Mouse (Mus musculus) forebrain, embryonic 14.5 days (tissue): ENCODE data around the gene Alcam. TPM values are rescaled to one million over a fixed set of nuclear protein-coding genes. Genes with fewer than 3 reads are reported as not detected.
A peak's percentile ranks its signal among the peaks of the same experiment; 100 is the strongest.

Source experiments
- ATAC-seq: fragments of 200-750 bp; cut with Nextera tagmentation; 2 replicates; pipeline ENCODE4 v1.8.0; 2017; ENCODE audit warnings: mild to moderate bottlenecking, moderate library complexity
- DNase-seq: peaks from one replicate; pipeline ENCODE4 v3.0.0-alpha.2; 2015; ENCODE audit warnings: low spot score
- H3K27ac ChIP-seq: fragments of 300-500 bp; sonication (generic); 2 replicates; pipeline ENCODE4 v1.5.1; 2014; ENCODE audit warnings: low read depth, mild to moderate bottlenecking, control low read depth, low read length, moderate library complexity
- H3K27me3 ChIP-seq: fragments of 300-500 bp; sonication (generic); replicated peaks from 2 replicates; pipeline ENCODE4 v1.6.1; 2014; ENCODE audit warnings: low read length, control low read depth, mixed read lengths; ENCODE audit not compliant: control insufficient read depth, insufficient read depth
- H3K36me3 ChIP-seq: fragments of 300-500 bp; sonication (generic); 2 replicates; pipeline ENCODE4 v1.6.1; 2014; ENCODE audit warnings: low read length, control low read depth; ENCODE audit not compliant: control insufficient read depth, insufficient read depth
- H3K4me1 ChIP-seq: fragments of 300-500 bp; sonication (generic); 2 replicates; pipeline ENCODE4 v1.6.1; 2014; ENCODE audit warnings: antibody characterized with exemption, low read length, control low read depth; ENCODE audit not compliant: control insufficient read depth, insufficient read depth
- H3K4me2 ChIP-seq: fragments of 300-500 bp; sonication (generic); 2 replicates; pipeline ENCODE4 v1.6.1; 2014; ENCODE audit warnings: mild to moderate bottlenecking, control low read depth, low read length
- H3K4me3 ChIP-seq: fragments of 300-500 bp; sonication (generic); 2 replicates; pipeline ENCODE4 v1.5.1; 2014; ENCODE audit warnings: low read depth, low read length, control low read depth
- H3K9ac ChIP-seq: fragments of 300-500 bp; sonication (generic); 2 replicates; pipeline ENCODE4 v1.6.1; 2014; ENCODE audit warnings: mild to moderate bottlenecking, low read length, control low read depth, moderate library complexity
- H3K9me3 ChIP-seq: fragments of 300-500 bp; sonication (generic); replicated peaks from 2 replicates; pipeline ENCODE4 v1.6.1; 2016; ENCODE audit warnings: low read length, control low read depth, mixed read lengths; ENCODE audit not compliant: control insufficient read depth
- WGBS: fragments of 180-500 bp; shearing (Covaris S2); extraction: QIAGEN DNeasy Blood & Tissue Kit; methylation state at CpG from one replicate; pipeline ENCODE4 v1.1.7; 2014; 5-methylcytosine and 5-hydroxymethylcytosine counted together
- polyA plus RNA-seq: library from polyadenylated mRNA; unstranded; fragments of >200 nt; fragmentation: Nextera tagmentation; extraction: Ambion mirVana; gene quantifications from 2 replicates; pipeline ENCODE4 v1.2.1, GENCODE M21; 2014

Alcam gene
- polyA plus RNA-seq, 1 experiment from 2014 or later: 42.9 TPM

GRCm38 (mm10) chr16:52449889-52450244 is 4.0 kb downstream of the Alcam start:
- DNase-seq (peak; percentile 68), ATAC-seq (no peak)
- Histone ChIP-seq H3K4me2 (peak overlapping the region; percentile 79), H3K9ac (peak overlapping the region; percentile 68), H3K27ac (peak overlapping the region; percentile 78), H3K4me3 (peak overlapping the region; percentile 57), H3K36me3 (no peaks in the 10 kb centered on the region), H3K4me1 (peaks cover 6% of the 10 kb centered on the region), H3K9me3 (no peaks in the 10 kb centered on the region), H3K27me3 (no peaks in the 10 kb centered on the region)
- WGBS: 0% methylated on average over 3 of the region's 3 CpGs

GRCm38 (mm10) chr16:52445984-52446383 is 7.9 kb downstream of the Alcam start:
- WGBS: 96% methylated on average over 3 of the region's 3 CpGs
- no peaks in the 10 kb centered on the region for H3K9me3 ChIP-seq
- no peak overlapping the region for H3K4me3 ChIP-seq
- H3K4me1 ChIP-seq: peaks cover 6% of the 10 kb centered on the region
- no peak for ATAC-seq
- no peaks in the 10 kb centered on the region for H3K27me3 ChIP-seq
- no peak overlapping the region for H3K4me2 ChIP-seq
- H3K9ac ChIP-seq: no peak overlapping the region
- no peak for DNase-seq
- no peak overlapping the region for H3K27ac ChIP-seq
- H3K36me3 ChIP-seq: no peaks in the 10 kb centered on the region

GRCm38 (mm10) chr16:52443635-52444505 is 10.0 kb downstream of the Alcam start:
- Histone ChIP-seq H3K27ac (no peak overlapping the region), H3K9ac (no peak overlapping the region), H3K27me3 (no peaks in the 10 kb centered on the region), H3K9me3 (no peaks in the 10 kb centered on the region), H3K4me3 (no peak overlapping the region), H3K36me3 (no peaks in the 10 kb centered on the region), H3K4me2 (no peak overlapping the region), H3K4me1 (no peaks in the 10 kb centered on the region; the same call in 1 of the 2 replicates)
- no peak for DNase-seq
- WGBS: 62% methylated on average over 9 of the region's 9 CpGs
- no peak for ATAC-seq

GRCm38 (mm10) chr16:52443055-52443454 is 10.8 kb downstream of the Alcam start:
- no peak overlapping the region for H3K9ac ChIP-seq
- no peak overlapping the region for H3K4me3 ChIP-seq
- WGBS: 77% methylated on average over 1 of the region's 1 CpGs
- no peak overlapping the region for H3K27ac ChIP-seq
- no peaks in the 10 kb centered on the region for H3K36me3 ChIP-seq
- DNase-seq: no peak
- no peaks in the 10 kb centered on the region for H3K9me3 ChIP-seq
- ATAC-seq: no peak
- H3K4me2 ChIP-seq: no peak overlapping the region
- H3K27me3 ChIP-seq: no peaks in the 10 kb centered on the region
- H3K4me1 ChIP-seq: no peaks in the 10 kb centered on the region

GRCm38 (mm10) chr16:52439600-52439999 is 14.3 kb downstream of the Alcam start:
- Histone ChIP-seq H3K9me3 (no peaks in the 10 kb centered on the region), H3K36me3 (no peaks in the 10 kb centered on the region), H3K4me2 (no peak overlapping the region), H3K4me1 (no peaks in the 10 kb centered on the region), H3K9ac (no peak overlapping the region), H3K27me3 (no peaks in the 10 kb centered on the region), H3K4me3 (no peak overlapping the region), H3K27ac (no peak overlapping the region)
- ATAC-seq (no peak), DNase-seq (no peak)

- H3K4me2 ChIP-seq: no peak overlapping the region
- no peak overlapping the region for H3K9ac ChIP-seq
- H3K4me1 ChIP-seq: no peaks in the 10 kb centered on the region
- H3K9me3 ChIP-seq: no peaks in the 10 kb centered on the region
- no peak overlapping the region for H3K27ac ChIP-seq
- H3K36me3 ChIP-seq: no peaks in the 10 kb centered on the region
- no peak for ATAC-seq
- H3K4me3 ChIP-seq: no peak overlapping the region
- DNase-seq: no peak
- H3K27me3 ChIP-seq: no peaks in the 10 kb centered on the region
- WGBS: 92% methylated on average over 6 of the region's 6 CpGs
Observed at GRCm38 (mm10) chr16:52439007-52439406, 14.9 kb downstream of the Alcam start.

GRCm38 (mm10) chr16:52438216-52438904 is 15.5 kb downstream of the Alcam start:
- no peak overlapping the region for H3K4me3 ChIP-seq
- H3K27ac ChIP-seq: no peak overlapping the region
- H3K27me3 ChIP-seq: no peaks in the 10 kb centered on the region
- H3K36me3 ChIP-seq: no peaks in the 10 kb centered on the region
- H3K4me1 ChIP-seq: no peaks in the 10 kb centered on the region
- ATAC-seq: no peak
- H3K9me3 ChIP-seq: no peaks in the 10 kb centered on the region
- H3K9ac ChIP-seq: no peak overlapping the region
- H3K4me2 ChIP-seq: no peak overlapping the region
- DNase-seq: no peak
- WGBS: 84% methylated on average over 6 of the region's 6 CpGs

- ATAC-seq (no peak), DNase-seq (no peak)
- no peak overlapping the region for H3K9ac ChIP-seq
- H3K9me3 ChIP-seq: no peaks in the 10 kb centered on the region
- H3K4me2 ChIP-seq: no peak overlapping the region
- no peaks in the 10 kb centered on the region; the same call in 1 of the 2 replicates for H3K4me1 ChIP-seq
- no peaks in the 10 kb centered on the region for H3K36me3 ChIP-seq
- no peaks in the 10 kb centered on the region for H3K27me3 ChIP-seq
- 87% methylated on average over 11 of the region's 11 CpGs for WGBS
- H3K27ac ChIP-seq: no peak overlapping the region
- H3K4me3 ChIP-seq: no peak overlapping the region
Observed at GRCm38 (mm10) chr16:52433189-52433588, 20.7 kb downstream of the Alcam start.

- no peaks in the 10 kb centered on the region for H3K9me3 ChIP-seq
- H3K36me3 ChIP-seq: no peaks in the 10 kb centered on the region
- WGBS: 88% methylated on average over 1 of the region's 1 CpGs
- no peak for ATAC-seq
- no peak overlapping the region for H3K27ac ChIP-seq
- DNase-seq: no peak
- no peaks in the 10 kb centered on the region for H3K27me3 ChIP-seq
- no peak overlapping the region for H3K4me2 ChIP-seq
- no peak overlapping the region for H3K9ac ChIP-seq
- no peaks in the 10 kb centered on the region; the same call in 1 of the 2 replicates for H3K4me1 ChIP-seq
- H3K4me3 ChIP-seq: no peak overlapping the region
Observed at GRCm38 (mm10) chr16:52432072-52432471, 21.8 kb downstream of the Alcam start.
